In genomic region chr4:154171931-154172604, GRCm38 (mm10) we compare ENCODE assay signal across 10 mouse cellular contexts. TPM values are rescaled to one million over a fixed set of nuclear protein-coding genes. Genes with fewer than 3 reads are reported as not detected.
A peak's percentile ranks its signal among the peaks of the same experiment; 100 is the strongest.
DNase-seq lines count a peak whose midpoint lies in the region; ATAC-seq and TF ChIP-seq lines count a peak whose summit lies in the region.
"Had no signal": no experiment of that assay in that cellular context is flagged by ENCODE, and none has a peak within 500 bp of the region (broad histone marks: within the 10 kb centered on the region; RNA-seq: fewer than 3 reads in every experiment).

No protein-coding gene starts in this region.

- H3K27ac ChIP-seq in heart, postnatal 0 days (ENCODE audit: low read depth) = no peak overlapping the region
- no peak overlapping the region for H3K27ac ChIP-seq in embryonic facial prominence, embryonic 15.5 days (replicated peaks)
- H3K27ac ChIP-seq in hindbrain, embryonic 15.5 days (replicated peaks) = no peak overlapping the region
- H3K27ac ChIP-seq in midbrain, embryonic 16.5 days (ENCODE audit: low read length) = no peak overlapping the region

- no peak for TF ChIP-seq CTCF in heart, postnatal 0 days (IDR thresholded peaks at IDR 0.05; ENCODE audit: low read depth)

- no peaks in the 10 kb centered on the region for H3K36me3 ChIP-seq in heart, postnatal 0 days (replicated peaks; ENCODE audit: control insufficient read depth, insufficient read depth, low read length)
- H3K36me3 ChIP-seq in embryonic facial prominence, embryonic 15.5 days = no peaks in the 10 kb centered on the region
- no peaks in the 10 kb centered on the region for H3K36me3 ChIP-seq in hindbrain, embryonic 15.5 days
- H3K36me3 ChIP-seq in midbrain, embryonic 16.5 days (ENCODE audit: control insufficient read depth, insufficient read depth, low read length) = no peaks in the 10 kb centered on the region

- no peak for TF ChIP-seq EP300 in heart, postnatal 0 days (IDR thresholded peaks at IDR 0.05; ENCODE audit: low read depth)

- H3K4me1 ChIP-seq in heart, postnatal 0 days (ENCODE audit: control insufficient read depth, insufficient read depth) = no peaks in the 10 kb centered on the region
- peaks cover 51% of the 10 kb centered on the region for H3K4me1 ChIP-seq in embryonic facial prominence, embryonic 15.5 days
- peaks cover 22% of the 10 kb centered on the region for H3K4me1 ChIP-seq in hindbrain, embryonic 15.5 days (replicated peaks)
- peaks cover 14% of the 10 kb centered on the region for H3K4me1 ChIP-seq in midbrain, embryonic 16.5 days (ENCODE audit: control insufficient read depth, insufficient read depth, low read length)

- H3K27me3 ChIP-seq in heart, postnatal 0 days (ENCODE audit: control insufficient read depth, insufficient read depth, low read length) = peaks cover 53% of the 10 kb centered on the region
- peaks cover 19% of the 10 kb centered on the region for H3K27me3 ChIP-seq in embryonic facial prominence, embryonic 15.5 days
- H3K27me3 ChIP-seq in hindbrain, embryonic 15.5 days = peaks cover 25% of the 10 kb centered on the region
- H3K27me3 ChIP-seq in midbrain, embryonic 16.5 days (ENCODE audit: control insufficient read depth, insufficient read depth, low read depth, low read length) = peaks cover 36% of the 10 kb centered on the region

- H3K9ac ChIP-seq in heart, postnatal 0 days (replicated peaks; ENCODE audit: low read depth, low read length) = no peak overlapping the region
- no peak overlapping the region for H3K9ac ChIP-seq in embryonic facial prominence, embryonic 15.5 days
- no peak overlapping the region for H3K9ac ChIP-seq in hindbrain, embryonic 15.5 days
- no peak overlapping the region for H3K9ac ChIP-seq in midbrain, embryonic 16.5 days (ENCODE audit: low read depth, low read length)

- no peak for DNase-seq in heart, postnatal 0 days (ENCODE audit: low spot score)
- no peak for DNase-seq in heart, adult 11 months
- no peak for DNase-seq in layer of hippocampus, postnatal 14 days (ENCODE audit: low spot score in 2 of 2)
- no peak for DNase-seq in gastrocnemius, postnatal 36 days
- DNase-seq: kidney, adult 8-10 months; right cerebral cortex, postnatal 25 days had no signal

- H3K4me3 ChIP-seq in heart, postnatal 0 days (ENCODE audit: low read depth, low read length) = peak overlapping the region; percentile 53
- peak overlapping the region; percentile 67 for H3K4me3 ChIP-seq in embryonic facial prominence, embryonic 15.5 days (replicated peaks)
- H3K4me3 ChIP-seq in hindbrain, embryonic 15.5 days = peak overlapping the region; percentile 46
- H3K4me3 ChIP-seq in midbrain, embryonic 16.5 days (ENCODE audit: low read depth, low read length) = 0 out of 2 replicates have a peak overlapping the region, but pooled peaks have one; percentile 49

- intact Hi-C loops in gastrocnemius, postnatal 36 days (cut with DNase I) = no loop called here

- WGBS in heart, postnatal 0 days = 34% methylated on average over 13 of the region's 13 CpGs
- WGBS in embryonic facial prominence, embryonic 15.5 days = 27% methylated on average over 13 of the region's 13 CpGs
- 39% methylated on average over 13 of the region's 13 CpGs for WGBS in hindbrain, embryonic 15.5 days
- WGBS in midbrain, embryonic 16.5 days = 40% methylated on average over 13 of the region's 13 CpGs

- ATAC-seq in heart, postnatal 0 days (ENCODE audit: insufficient read depth, low read depth) = no peak
- no peak for ATAC-seq in embryonic facial prominence, embryonic 15.5 days (ENCODE audit: insufficient number of reproducible peaks, low FRiP score, low TSS enrichment, low read depth)
- no peak for ATAC-seq in hindbrain, embryonic 15.5 days (ENCODE audit: low FRiP score, low read depth)
- no peak for ATAC-seq in midbrain, embryonic 16.5 days
- no peak for ATAC-seq in megakaryocyte, adult 5-6 weeks (ENCODE audit: poor library complexity, severe bottlenecking)

- H3K4me2 ChIP-seq in heart, postnatal 0 days (ENCODE audit: low read depth, low read length) = peak overlapping the region; percentile 71
- H3K4me2 ChIP-seq in embryonic facial prominence, embryonic 15.5 days (replicated peaks) = peak overlapping the region; percentile 98
- peak overlapping the region; percentile 92 for H3K4me2 ChIP-seq in hindbrain, embryonic 15.5 days
- peak overlapping the region; percentile 95 for H3K4me2 ChIP-seq in midbrain, embryonic 16.5 days (ENCODE audit: low read length)

- H3K9me3 ChIP-seq in heart, postnatal 0 days (replicated peaks; ENCODE audit: control insufficient read depth, low read length) = no peaks in the 10 kb centered on the region
- no peaks in the 10 kb centered on the region for H3K9me3 ChIP-seq in embryonic facial prominence, embryonic 15.5 days (replicated peaks)
- no peaks in the 10 kb centered on the region for H3K9me3 ChIP-seq in hindbrain, embryonic 15.5 days
- H3K9me3 ChIP-seq in midbrain, embryonic 16.5 days (replicated peaks; ENCODE audit: control insufficient read depth, low read length, poor library complexity, severe bottlenecking) = no peaks in the 10 kb centered on the region

RNA-seq across cellular contexts. Expression of gene Megf6, which starts 1.5 kb away (rescaled TPM):
- 53.3 and 79.8 TPM in 2 replicates for total RNA-seq in heart, postnatal 0 days (2014; rRNA removed; ENCODE audit: low replicate concordance)
- 11.6 and 12.9 TPM in 2 replicates for polyA plus RNA-seq in heart, postnatal 0 days (2015; fragmentation: Nextera tagmentation; extraction: Ambion mirVana)
- polyA plus RNA-seq in embryonic facial prominence, embryonic 15.5 days (2015; fragmentation: Nextera tagmentation; extraction: Ambion mirVana) = 146 and 154 TPM in 2 replicates
- 9.4 and 11.3 TPM in 2 replicates for polyA plus RNA-seq in hindbrain, embryonic 15.5 days (2015; fragmentation: Nextera tagmentation; extraction: Ambion mirVana)
- 9.3 and 10.6 TPM in 2 replicates for polyA plus RNA-seq in midbrain, embryonic 16.5 days (2015; fragmentation: Nextera tagmentation; extraction: Ambion mirVana)
- total RNA-seq in layer of hippocampus, postnatal 14 days (2021) = 10 to 100 TPM in 1 of 2 experiments, 1 to 10 TPM in 1; 9.4 to 11.6 TPM
- total RNA-seq in megakaryocyte, adult 5-6 weeks (2015) = not detected in 2 replicates
- total RNA-seq in megakaryocyte, adult 5-6 weeks (2017) = 0.04 TPM in 1 of 2 replicates, not detected in the other
- under 1 TPM; 0.54 TPM for total RNA-seq in gastrocnemius, postnatal 36 days (2021)

RNA-seq across cellular contexts. Expression of gene Tprgl, which starts 11.6 kb away (rescaled TPM):
- total RNA-seq in heart, postnatal 0 days (2014; rRNA removed; ENCODE audit: low replicate concordance) = 116 and 146 TPM in 2 replicates
- polyA plus RNA-seq in heart, postnatal 0 days (2015; fragmentation: Nextera tagmentation; extraction: Ambion mirVana) = 123 and 131 TPM in 2 replicates
- 154 and 159 TPM in 2 replicates for polyA plus RNA-seq in embryonic facial prominence, embryonic 15.5 days (2015; fragmentation: Nextera tagmentation; extraction: Ambion mirVana)
- polyA plus RNA-seq in hindbrain, embryonic 15.5 days (2015; fragmentation: Nextera tagmentation; extraction: Ambion mirVana) = 209 and 219 TPM in 2 replicates
- 214 and 223 TPM in 2 replicates for polyA plus RNA-seq in midbrain, embryonic 16.5 days (2015; fragmentation: Nextera tagmentation; extraction: Ambion mirVana)
- total RNA-seq in layer of hippocampus, postnatal 14 days (2021) = 100 to 1,000 TPM; 156 to 166 TPM
- 75.5 and 90.9 TPM in 2 replicates for total RNA-seq in megakaryocyte, adult 5-6 weeks (2015)
- 52.4 and 57.3 TPM in 2 replicates for total RNA-seq in megakaryocyte, adult 5-6 weeks (2017)
- 10 to 100 TPM; 82.7 to 82.8 TPM for total RNA-seq in gastrocnemius, postnatal 36 days (2021)

RNA-seq across cellular contexts. Expression of gene Wrap73, which starts 29.9 kb away (rescaled TPM):
- total RNA-seq in heart, postnatal 0 days (2014; rRNA removed; ENCODE audit: low replicate concordance) = 18.5 and 24.0 TPM in 2 replicates
- 14.3 and 16.6 TPM in 2 replicates for polyA plus RNA-seq in heart, postnatal 0 days (2015; fragmentation: Nextera tagmentation; extraction: Ambion mirVana)
- polyA plus RNA-seq in embryonic facial prominence, embryonic 15.5 days (2015; fragmentation: Nextera tagmentation; extraction: Ambion mirVana) = 44.1 and 44.6 TPM in 2 replicates
- 41.3 and 45.5 TPM in 2 replicates for polyA plus RNA-seq in hindbrain, embryonic 15.5 days (2015; fragmentation: Nextera tagmentation; extraction: Ambion mirVana)
- 43.5 and 45.6 TPM in 2 replicates for polyA plus RNA-seq in midbrain, embryonic 16.5 days (2015; fragmentation: Nextera tagmentation; extraction: Ambion mirVana)
- total RNA-seq in layer of hippocampus, postnatal 14 days (2021) = 10 to 100 TPM; 29.7 to 36.1 TPM
- total RNA-seq in megakaryocyte, adult 5-6 weeks (2015) = 9.6 and 9.8 TPM in 2 replicates
- 3.6 and 5.3 TPM in 2 replicates for total RNA-seq in megakaryocyte, adult 5-6 weeks (2017)
- total RNA-seq in gastrocnemius, postnatal 36 days (2021) = 1 to 10 TPM; 7.0 to 8.7 TPM

RNA-seq across cellular contexts. Expression of gene Trp73, which starts 32.1 kb away (rescaled TPM):
- not detected in 2 replicates for total RNA-seq in heart, postnatal 0 days (2014; rRNA removed; ENCODE audit: low replicate concordance)
- 0.08 TPM in 1 of 2 replicates, not detected in the other for polyA plus RNA-seq in heart, postnatal 0 days (2015; fragmentation: Nextera tagmentation; extraction: Ambion mirVana)
- 9.3 and 9.8 TPM in 2 replicates for polyA plus RNA-seq in embryonic facial prominence, embryonic 15.5 days (2015; fragmentation: Nextera tagmentation; extraction: Ambion mirVana)
- 0.31 and 0.92 TPM in 2 replicates for polyA plus RNA-seq in hindbrain, embryonic 15.5 days (2015; fragmentation: Nextera tagmentation; extraction: Ambion mirVana)
- polyA plus RNA-seq in midbrain, embryonic 16.5 days (2015; fragmentation: Nextera tagmentation; extraction: Ambion mirVana) = 0.90 and 1.1 TPM in 2 replicates
- total RNA-seq in layer of hippocampus, postnatal 14 days (2021) = 1 to 10 TPM; 3.8 to 4.0 TPM
- not detected in 2 replicates for total RNA-seq in megakaryocyte, adult 5-6 weeks (2015)
- total RNA-seq in megakaryocyte, adult 5-6 weeks (2017) = not detected in 2 replicates
- not detected for total RNA-seq in gastrocnemius, postnatal 36 days (2021)

Comparison
In these comparisons a context has a peak if more than half of its experiments do, and no peak if none do; other contexts are left out.
1. RNA of gene Megf6, which starts 1.5 kb away (total RNA-seq): 53.3 to 79.8 TPM in heart, postnatal 0 days and 9.4 to 11.6 TPM in layer of hippocampus, postnatal 14 days; 0.54 TPM in gastrocnemius, postnatal 36 days and 0.04 TPM in megakaryocyte, adult 5-6 weeks; every median in the first group is over 4 times any median in the second.
2. Peak in every context shown above with its lines, with median percentiles within 50 percentile points of each other: H3K4me2 ChIP-seq and H3K4me3 ChIP-seq.